Mouse (Mus musculus) intestine, postnatal 0 days (tissue): Measurements from ENCODE around the gene Adgra1. TPM values are rescaled to one million over a fixed set of nuclear protein-coding genes. Genes with fewer than 3 reads are reported as not detected.

Experiments used
- ATAC-seq: fragments of 200-750 bp; cut with Nextera tagmentation; 2 replicates; pipeline ENCODE4 v1.8.0; 2017; ENCODE audit warnings: mild to moderate bottlenecking, moderate TSS enrichment, moderate library complexity
- H3K27ac ChIP-seq: fragments of 300-500 bp; sonication (generic); 2 replicates; pipeline ENCODE4 v1.5.1; 2014; ENCODE audit warnings: mild to moderate bottlenecking, low read depth, low read length, moderate library complexity
- H3K27me3 ChIP-seq: fragments of 300-500 bp; sonication (generic); replicated peaks from 2 replicates; pipeline ENCODE4 v1.6.1; 2014; ENCODE audit warnings: low read length, mixed read lengths; ENCODE audit not compliant: control insufficient read depth, insufficient read depth
- H3K36me3 ChIP-seq: fragments of 300-500 bp; sonication (generic); 2 replicates; pipeline ENCODE4 v1.6.1; 2014; ENCODE audit warnings: mild to moderate bottlenecking, moderate library complexity; ENCODE audit not compliant: control insufficient read depth, insufficient read depth
- H3K4me1 ChIP-seq: fragments of 300-500 bp; sonication (generic); replicated peaks from 2 replicates; pipeline ENCODE4 v1.6.1; 2014; ENCODE audit warnings: antibody characterized with exemption, low read length, mixed read lengths; ENCODE audit not compliant: control insufficient read depth, insufficient read depth
- H3K4me2 ChIP-seq: fragments of 300-500 bp; sonication (generic); replicated peaks from 2 replicates; pipeline ENCODE4 v1.6.1; 2014; ENCODE audit warnings: low read depth, mild to moderate bottlenecking, moderate library complexity
- H3K4me3 ChIP-seq: fragments of 300-500 bp; sonication (generic); 2 replicates; pipeline ENCODE4 v1.5.1; 2014; ENCODE audit warnings: low read depth, low read length
- H3K9ac ChIP-seq: fragments of 300-500 bp; sonication (generic); 2 replicates; pipeline ENCODE4 v1.6.1; 2014; ENCODE audit warnings: mild to moderate bottlenecking, low read depth, low read length
- H3K9me3 ChIP-seq: fragments of 300-500 bp; sonication (generic); 2 replicates; pipeline ENCODE4 v1.6.1; 2016; ENCODE audit warnings: mixed run types; ENCODE audit not compliant: control insufficient read depth
- CTCF ChIP-seq: sonication (generic); IDR thresholded peaks from 2 replicates; pipeline ENCODE4 v1.5.1; 2016; ENCODE audit warnings: low read depth, mild to moderate bottlenecking, control low read depth, antibody characterized with exemption, moderate library complexity
- WGBS: fragments of 180-500 bp; shearing (Covaris S2); extraction: QIAGEN DNeasy Blood & Tissue Kit; methylation state at CpG from one replicate; pipeline ENCODE4 v1.1.7; 2014; 5-methylcytosine and 5-hydroxymethylcytosine counted together
- polyA plus RNA-seq: library from polyadenylated mRNA; unstranded; fragments of >200 nt; fragmentation: Nextera tagmentation; extraction: Ambion mirVana; gene quantifications from 2 replicates; pipeline ENCODE4 v1.2.1, GENCODE M21; 2015

The Adgra1 gene
- polyA plus RNA-seq, result 0.08 and 0.51 TPM in 2 replicates

- ATAC-seq, result no peak
- WGBS, result under 1% methylated on average over 27 of the region's 27 CpGs
- H3K9me3 ChIP-seq, result no peaks in the 10 kb centered on the region
- H3K4me1 ChIP-seq, result no peaks in the 10 kb centered on the region
- no peak within 1 kb of the TSS for H3K27ac ChIP-seq
- TF ChIP-seq CTCF, result peak; percentile 31
- no peak within 1 kb of the TSS for H3K9ac ChIP-seq
- H3K27me3 ChIP-seq, result peaks cover 23% of the 10 kb centered on the region; the same call in 1 of the 2 replicates
- H3K4me2 ChIP-seq, result peak within 1 kb of the TSS; percentile 30
- H3K36me3 ChIP-seq, result no peaks in the 10 kb centered on the region
- no peak within 1 kb of the TSS for H3K4me3 ChIP-seq
Measured at GRCm38 (mm10) chr7:139834036-139834435, at the start of gene Adgra1. TSS of gene Adgra1 (plus strand) at chr7:139834174.

- 69% methylated on average over 2 of the region's 2 CpGs for WGBS
- Histone ChIP-seq H3K4me1 (no peaks in the 10 kb centered on the region), H3K9ac (no peak overlapping the region), H3K4me2 (no peak overlapping the region), H3K4me3 (no peak overlapping the region), H3K9me3 (no peaks in the 10 kb centered on the region), H3K27ac (no peak overlapping the region), H3K27me3 (no peaks in the 10 kb centered on the region), H3K36me3 (no peaks in the 10 kb centered on the region)
- no peak for ATAC-seq
- no peak for TF ChIP-seq CTCF
Measured at GRCm38 (mm10) chr7:139787382-139787781, 46.6 kb upstream of the Adgra1 start.

DNA sequence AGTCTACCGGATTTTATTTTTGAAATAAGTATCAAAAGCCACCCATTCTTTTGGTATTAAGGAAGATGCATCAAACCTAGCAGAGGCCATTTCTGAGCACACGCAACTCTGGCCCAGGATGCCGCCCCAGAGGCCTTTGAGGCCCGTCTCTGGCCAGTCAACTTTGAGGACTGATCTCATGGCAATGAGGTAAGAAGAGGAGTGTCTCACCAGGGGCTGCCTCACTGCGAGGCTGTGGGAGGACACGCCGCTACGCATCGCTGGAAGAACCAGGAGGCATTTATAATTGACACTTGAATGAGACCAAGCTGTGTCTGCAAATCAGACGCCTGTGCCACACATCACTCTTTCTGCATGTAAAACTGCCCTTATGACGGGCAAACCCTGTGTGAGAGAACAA is 45.0 kb upstream of the Adgra1 start:
- Histone ChIP-seq H3K4me3 (no peak overlapping the region), H3K4me2 (no peak overlapping the region), H3K9me3 (no peaks in the 10 kb centered on the region), H3K4me1 (no peaks in the 10 kb centered on the region), H3K36me3 (no peaks in the 10 kb centered on the region), H3K27ac (no peak overlapping the region), H3K27me3 (no peaks in the 10 kb centered on the region), H3K9ac (no peak overlapping the region)
- no peak for ATAC-seq
- 87% methylated on average over 11 of the region's 11 CpGs for WGBS
- TF ChIP-seq CTCF, result no peak

- Histone ChIP-seq H3K4me3 (no peak overlapping the region), H3K36me3 (no peaks in the 10 kb centered on the region), H3K27ac (no peak overlapping the region), H3K4me1 (no peaks in the 10 kb centered on the region), H3K9me3 (no peaks in the 10 kb centered on the region), H3K4me2 (no peak overlapping the region), H3K9ac (no peak overlapping the region), H3K27me3 (no peaks in the 10 kb centered on the region)
- no peak for TF ChIP-seq CTCF
- WGBS, result 57% methylated on average over 4 of the region's 4 CpGs
- ATAC-seq, result no peak
Measured at GRCm38 (mm10) chr7:139789718-139790117, 44.3 kb upstream of the Adgra1 start.

- H3K4me1 ChIP-seq, result no peaks in the 10 kb centered on the region
- no peaks in the 10 kb centered on the region for H3K36me3 ChIP-seq
Measured at GRCm38 (mm10) chr7:139791601-139792000, 42.4 kb upstream of the Adgra1 start.

DNA sequence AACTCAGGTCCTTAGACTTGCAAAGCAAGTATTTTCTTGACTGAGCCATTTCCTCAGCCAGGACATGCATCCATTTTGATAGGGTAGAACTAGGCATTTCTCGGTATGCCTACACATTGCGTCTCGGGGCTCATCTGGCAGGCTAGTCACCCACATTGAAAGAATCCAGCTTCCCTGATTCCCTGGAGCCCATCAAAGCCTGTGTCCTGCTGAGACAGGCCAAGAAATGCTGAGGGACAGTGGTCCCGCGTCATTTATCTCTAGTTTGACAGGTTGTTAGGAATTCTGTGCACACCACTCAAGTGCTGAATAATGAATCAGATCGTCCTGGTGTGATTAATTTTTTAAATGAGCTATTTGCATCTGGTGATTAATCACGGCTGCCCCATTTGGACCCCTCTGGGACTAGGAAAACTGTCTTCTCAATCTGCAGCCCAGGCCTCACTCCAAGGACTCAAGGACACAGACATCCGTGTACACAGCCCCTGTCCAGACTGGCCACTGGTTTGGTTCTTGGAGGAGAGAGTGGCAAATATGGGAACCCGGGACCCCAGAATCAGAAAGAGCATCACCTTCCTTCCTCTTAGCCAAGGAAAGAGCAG is 38.9 kb upstream of the Adgra1 start:
- no peak for TF ChIP-seq CTCF
- no peaks in the 10 kb centered on the region for H3K9me3 ChIP-seq
- no peak overlapping the region for H3K27ac ChIP-seq
- no peak overlapping the region for H3K4me3 ChIP-seq
- no peak overlapping the region for H3K9ac ChIP-seq
- H3K27me3 ChIP-seq, result no peaks in the 10 kb centered on the region
- H3K4me1 ChIP-seq, result no peaks in the 10 kb centered on the region
- no peak for ATAC-seq
- no peaks in the 10 kb centered on the region for H3K36me3 ChIP-seq
- no peak overlapping the region for H3K4me2 ChIP-seq
- WGBS, result 81% methylated on average over 9 of the region's 9 CpGs

More at GRCm38 (mm10) chr7:139791601-139792000, 42.4 kb upstream of the Adgra1 start:
- Histone ChIP-seq H3K4me2 (no peak overlapping the region), H3K9ac (no peak overlapping the region), H3K27me3 (no peaks in the 10 kb centered on the region), H3K9me3 (no peaks in the 10 kb centered on the region), H3K27ac (no peak overlapping the region), H3K4me3 (no peak overlapping the region)
- 77% methylated on average over 9 of the region's 9 CpGs for WGBS
- TF ChIP-seq CTCF, result no peak
- ATAC-seq, result no peak
